ENCODE assay signal across 8 mouse cellular contexts in genomic region chr7:45916056-45917003, GRCm38 (mm10). TPM values are rescaled to one million over a fixed set of nuclear protein-coding genes. Genes with fewer than 3 reads are reported as not detected.
DNase-seq lines count a peak whose midpoint lies in the region; ATAC-seq and TF ChIP-seq lines count a peak whose summit lies in the region.

No protein-coding gene starts in this region.

- H3K4me1 ChIP-seq in CH12.LX (ENCODE audit: control insufficient read depth in 1 of 2, insufficient read depth in 2 of 2): peaks cover 2 to 45% of the 10 kb centered on the region in 2 experiments; a peak in 2 of 4 replicates
- no peaks in the 10 kb centered on the region for H3K4me1 ChIP-seq in brown adipose tissue, adult 24 weeks (ENCODE audit: control insufficient read depth, insufficient read depth, insufficient read length, low read length)
- H3K4me1 ChIP-seq in hindbrain, embryonic 11.5 days (replicated peaks; ENCODE audit: control insufficient read depth, insufficient read depth, low read length): peaks cover 12% of the 10 kb centered on the region
- peaks cover 40% of the 10 kb centered on the region for H3K4me1 ChIP-seq in lung, embryonic 15.5 days

- 37% methylated on average over 25 of the region's 26 CpGs for WGBS in hindbrain, embryonic 11.5 days
- 34% methylated on average over 26 of the region's 26 CpGs for WGBS in lung, embryonic 15.5 days

- no peak for TF ChIP-seq EP300 in CH12.LX (IDR thresholded peaks at IDR 0.05; ENCODE audit: low read length)

- H3K9me3 ChIP-seq in CH12.LX (replicated peaks; ENCODE audit: low read length): no peaks in the 10 kb centered on the region
- no peaks in the 10 kb centered on the region for H3K9me3 ChIP-seq in hindbrain, embryonic 11.5 days (ENCODE audit: control insufficient read depth, low read length)
- no peaks in the 10 kb centered on the region for H3K9me3 ChIP-seq in lung, embryonic 15.5 days

- dilution Hi-C loops in CH12.LX (cut with MboI; ENCODE audit: extremely low pct_ligation_motif_present, extremely low pct_unique_long_range_greater_than_20kb, low sequenced_read_pairs): no loop called here

- no peak for TF ChIP-seq CTCF in CH12.LX (conservative IDR thresholded peaks at IDR 0.05 in 1 of 2, IDR thresholded peaks at IDR 0.05 in 1 of 2; ENCODE audit: low read depth in 2 of 2, low read length in 2 of 2)

- no peaks in the 10 kb centered on the region for H3K27me3 ChIP-seq in CH12.LX (replicated peaks)
- H3K27me3 ChIP-seq in hindbrain, embryonic 11.5 days (ENCODE audit: control insufficient read depth, insufficient read depth, low read length): no peaks in the 10 kb centered on the region
- no peaks in the 10 kb centered on the region for H3K27me3 ChIP-seq in lung, embryonic 15.5 days

- ATAC-seq in hindbrain, embryonic 11.5 days (ENCODE audit: low FRiP score): peak; percentile 90
- peak; percentile 83 for ATAC-seq in lung, embryonic 15.5 days (ENCODE audit: borderline replicate concordance, extremely low read depth, low FRiP score, low TSS enrichment)

- peak; percentile 58 for DNase-seq in CH12.LX (ENCODE audit: extremely low read depth)
- DNase-seq in frontal cortex, postnatal 10 days (ENCODE audit: low spot score in 2 of 2): peak; percentile 73 to 85
- DNase-seq in hindbrain, embryonic 11.5 days (ENCODE audit: low spot score): peak; percentile 76
- peak; percentile 49 for DNase-seq in layer of hippocampus, adult 9-10 months (ENCODE audit: low spot score)
- DNase-seq in ovary, adult 18-20 months (ENCODE audit: low spot score): peak; percentile 92
- DNase-seq in thymus, adult 18-20 months: peak; percentile 84 to 88

- no peak for TF ChIP-seq RAD21 in CH12.LX (IDR thresholded peaks at IDR 0.05; ENCODE audit: low read depth, low read length)

- H3K4me3 ChIP-seq in CH12.LX (replicated peaks in 1 of 3; ENCODE audit: low read depth in 2 of 3, low read length in 2 of 3, poor library complexity in 1 of 3): peak overlapping the region in 1 of 3 experiments; percentile 6
- peak overlapping the region; percentile 40 for H3K4me3 ChIP-seq in brown adipose tissue, adult 24 weeks (ENCODE audit: insufficient read depth, low read depth, low read length)
- H3K4me3 ChIP-seq in hindbrain, embryonic 11.5 days (ENCODE audit: low read depth, low read length): peak overlapping the region; percentile 13; the same call in 1 of the 2 replicates
- H3K4me3 ChIP-seq in lung, embryonic 15.5 days: peak overlapping the region; percentile 31

- H3K9ac ChIP-seq in CH12.LX (ENCODE audit: insufficient read depth, low read depth): no peak overlapping the region
- peak overlapping the region; percentile 32; the same call in 1 of the 2 replicates for H3K9ac ChIP-seq in hindbrain, embryonic 11.5 days (ENCODE audit: low read depth, low read length)
- H3K9ac ChIP-seq in lung, embryonic 15.5 days: peak overlapping the region; percentile 29

- in situ Hi-C loops in CH12.LX (cut with MboI; ENCODE audit: low pct_ligation_motif_present, low pct_unique_long_range_greater_than_20kb, low sequenced_read_pairs): no loop called here

- no peak overlapping the region for H3K4me2 ChIP-seq in CH12.LX (ENCODE audit: insufficient read depth, low read depth, poor library complexity, severe bottlenecking)
- peak overlapping the region; percentile 21 for H3K4me2 ChIP-seq in hindbrain, embryonic 11.5 days (replicated peaks; ENCODE audit: low read depth, low read length)
- peak overlapping the region; percentile 56 for H3K4me2 ChIP-seq in lung, embryonic 15.5 days

- peaks cover 0 to 55% of the 10 kb centered on the region in 2 experiments for H3K36me3 ChIP-seq in CH12.LX (replicated peaks in 1 of 2; ENCODE audit: control insufficient read depth in 1 of 2, insufficient read depth in 1 of 2, low read length in 1 of 2)
- no peaks in the 10 kb centered on the region for H3K36me3 ChIP-seq in hindbrain, embryonic 11.5 days (ENCODE audit: control insufficient read depth, insufficient read depth, low read length)
- H3K36me3 ChIP-seq in lung, embryonic 15.5 days: 0 out of 2 replicates have a peak, but pooled peaks cover 3% of the 10 kb centered on the region

- H3K79me2 ChIP-seq in CH12.LX (replicated peaks; ENCODE audit: control insufficient read depth, extremely low read depth, insufficient read depth, poor library complexity, severe bottlenecking): no peaks in the 10 kb centered on the region

- no peak for TF ChIP-seq POLR2A in CH12.LX (IDR thresholded peaks at IDR 0.05; ENCODE audit: low read depth, low read length)

- no peak overlapping the region for H3K27ac ChIP-seq in CH12.LX (ENCODE audit: insufficient read depth, low read depth)
- no peak overlapping the region for H3K27ac ChIP-seq in brown adipose tissue, adult 24 weeks (replicated peaks; ENCODE audit: low read depth, low read length)
- H3K27ac ChIP-seq in hindbrain, embryonic 11.5 days (ENCODE audit: low read depth, low read length): peak overlapping the region; percentile 67
- peak overlapping the region; percentile 86 for H3K27ac ChIP-seq in lung, embryonic 15.5 days

TF ChIP-seq in CH12.LX, 34 proteins besides CTCF, POLR2A, EP300 and RAD21 (continues in another document):
- TF ChIP-seq ZNF384 (IDR thresholded peaks at IDR 0.05; ENCODE audit: low read depth, low read length) (no peak), ZMIZ1 (IDR thresholded peaks at IDR 0.05; ENCODE audit: low read depth, low read length) (no peak), JUND (conservative IDR thresholded peaks at IDR 0.05; ENCODE audit: low read depth, low read length) (no peak), ZKSCAN1 (IDR thresholded peaks at IDR 0.05; ENCODE audit: borderline replicate concordance, low read depth, low read length) (no peak), MYC (IDR thresholded peaks at IDR 0.05; ENCODE audit: low read depth, low read length) (no peak), MXI1 (IDR thresholded peaks at IDR 0.05; ENCODE audit: low read depth, low read length) (no peak), TCF12 (IDR thresholded peaks at IDR 0.05; ENCODE audit: low read depth, low read length) (no peak), NELFE (IDR thresholded peaks at IDR 0.05; ENCODE audit: low read depth, low read length) (no peak), USF1 (IDR thresholded peaks at IDR 0.05; ENCODE audit: low read depth, low read length) (no peak), ELF1 (IDR thresholded peaks at IDR 0.05; ENCODE audit: low read depth, low read length) (no peak), POLR2AphosphoS2 (IDR thresholded peaks at IDR 0.05; ENCODE audit: low read depth, low read length) (no peak), MAFK (IDR thresholded peaks at IDR 0.05; ENCODE audit: insufficient replicate concordance, low read length) (no peak), UBTF (IDR thresholded peaks at IDR 0.05; ENCODE audit: low read depth, low read length) (no peak), MAZ (IDR thresholded peaks at IDR 0.05; ENCODE audit: low read depth, low read length) (no peak), MEF2A (IDR thresholded peaks at IDR 0.05; ENCODE audit: borderline replicate concordance, low read depth, low read length) (no peak), SIN3A (IDR thresholded peaks at IDR 0.05; ENCODE audit: low read length) (no peak), RCOR1 (conservative IDR thresholded peaks at IDR 0.05; ENCODE audit: low read depth, low read length) (no peak), CHD1 (IDR thresholded peaks at IDR 0.05; ENCODE audit: low read depth, low read length) (no peak), E2F4 (IDR thresholded peaks at IDR 0.05; ENCODE audit: insufficient replicate concordance, low read depth, low read length) (no peak)

RNA-seq across cellular contexts. Expression of gene Emp3, which starts 4.9 kb away (rescaled TPM):
- total RNA-seq in CH12.LX (2012; rRNA removed): 18.8 and 24.7 TPM in 2 replicates
- total RNA-seq in CH12.LX (2014; rRNA removed): 49.7 and 56.6 TPM in 2 replicates
- 125 and 135 TPM in 2 replicates for polyA plus RNA-seq in CH12.LX (2012; ENCODE audit: insufficient read length, low read depth)
- 18.1 and 29.0 TPM in 2 replicates for polyA plus RNA-seq in brown adipose tissue, adult 24 weeks (2012; ENCODE audit: insufficient read depth, insufficient read length, missing spikeins)
- polyA plus RNA-seq in hindbrain, embryonic 11.5 days (2014; fragmentation: Nextera tagmentation; extraction: Ambion mirVana): 28.3 and 40.5 TPM in 2 replicates
- 170 and 177 TPM in 2 replicates for polyA plus RNA-seq in lung, embryonic 15.5 days (2015; fragmentation: Nextera tagmentation; extraction: Ambion mirVana)

RNA-seq across cellular contexts. Expression of gene Ccdc114, which starts 7.5 kb away (rescaled TPM):
- total RNA-seq in CH12.LX (2012; rRNA removed): not detected in 2 replicates
- not detected in 2 replicates for total RNA-seq in CH12.LX (2014; rRNA removed)
- polyA plus RNA-seq in CH12.LX (2012; ENCODE audit: insufficient read length, low read depth): 0.11 TPM in 1 of 2 replicates, not detected in the other
- 1.2 and 1.7 TPM in 2 replicates for polyA plus RNA-seq in brown adipose tissue, adult 24 weeks (2012; ENCODE audit: insufficient read depth, insufficient read length, missing spikeins)
- polyA plus RNA-seq in hindbrain, embryonic 11.5 days (2014; fragmentation: Nextera tagmentation; extraction: Ambion mirVana): 3.3 and 5.3 TPM in 2 replicates
- 6.1 and 6.4 TPM in 2 replicates for polyA plus RNA-seq in lung, embryonic 15.5 days (2015; fragmentation: Nextera tagmentation; extraction: Ambion mirVana)

RNA-seq across cellular contexts. Expression of gene Tmem143, which starts 19.6 kb away (rescaled TPM):
- 9.4 and 14.6 TPM in 2 replicates for total RNA-seq in CH12.LX (2012; rRNA removed)
- 12.8 and 14.2 TPM in 2 replicates for total RNA-seq in CH12.LX (2014; rRNA removed)
- 7.2 and 8.8 TPM in 2 replicates for polyA plus RNA-seq in CH12.LX (2012; ENCODE audit: insufficient read length, low read depth)
- 151 and 189 TPM in 2 replicates for polyA plus RNA-seq in brown adipose tissue, adult 24 weeks (2012; ENCODE audit: insufficient read depth, insufficient read length, missing spikeins)
- polyA plus RNA-seq in hindbrain, embryonic 11.5 days (2014; fragmentation: Nextera tagmentation; extraction: Ambion mirVana): 3.1 and 4.6 TPM in 2 replicates
- 5.5 and 5.6 TPM in 2 replicates for polyA plus RNA-seq in lung, embryonic 15.5 days (2015; fragmentation: Nextera tagmentation; extraction: Ambion mirVana)

RNA-seq across cellular contexts. Expression of gene Syngr4, which starts 19.8 kb away (rescaled TPM):
- total RNA-seq in CH12.LX (2012; rRNA removed) (not detected in 2 replicates), CH12.LX (2014; rRNA removed) (not detected in 2 replicates)
- polyA plus RNA-seq in CH12.LX (2012; ENCODE audit: insufficient read length, low read depth): not detected in 2 replicates
- not detected in 2 replicates for polyA plus RNA-seq in brown adipose tissue, adult 24 weeks (2012; ENCODE audit: insufficient read depth, insufficient read length, missing spikeins)
- polyA plus RNA-seq in hindbrain, embryonic 11.5 days (2014; fragmentation: Nextera tagmentation; extraction: Ambion mirVana): 0.63 and 0.99 TPM in 2 replicates
- polyA plus RNA-seq in lung, embryonic 15.5 days (2015; fragmentation: Nextera tagmentation; extraction: Ambion mirVana): 1.1 and 1.2 TPM in 2 replicates

RNA-seq across cellular contexts. Expression of gene Grin2d, which starts 38.2 kb away (rescaled TPM):
- 0.04 TPM in 1 of 2 replicates, not detected in the other for total RNA-seq in CH12.LX (2012; rRNA removed)
- not detected in 2 replicates for total RNA-seq in CH12.LX (2014; rRNA removed)
- polyA plus RNA-seq in CH12.LX (2012; ENCODE audit: insufficient read length, low read depth): 0.07 TPM in 1 of 2 replicates, not detected in the other
- polyA plus RNA-seq in brown adipose tissue, adult 24 weeks (2012; ENCODE audit: insufficient read depth, insufficient read length, missing spikeins): not detected in 2 replicates
- polyA plus RNA-seq in hindbrain, embryonic 11.5 days (2014; fragmentation: Nextera tagmentation; extraction: Ambion mirVana): 0.39 and 0.42 TPM in 2 replicates
- 0.50 and 0.57 TPM in 2 replicates for polyA plus RNA-seq in lung, embryonic 15.5 days (2015; fragmentation: Nextera tagmentation; extraction: Ambion mirVana)

Comparison
In these comparisons a context has a peak if more than half of its experiments do, and no peak if none do; other contexts are left out.
1. H3K27ac ChIP-seq: peak in hindbrain, embryonic 11.5 days (single experiment) and lung, embryonic 15.5 days (single experiment); none in CH12.LX (single experiment) and brown adipose tissue, adult 24 weeks (single experiment).
2. RNA of gene Tmem143, which starts 19.6 kb away (polyA plus RNA-seq): 151 to 189 TPM in brown adipose tissue, adult 24 weeks; 7.2 to 8.8 TPM in CH12.LX, 5.5 to 5.6 TPM in lung, embryonic 15.5 days and 3.1 to 4.6 TPM in hindbrain, embryonic 11.5 days; every median in the first group is over 10 times any median in the second.
3. Peak in every context shown above with its lines, with median percentiles within 50 percentile points of each other: DNase-seq.